Mouse (Mus musculus): ENCODE measurements around the gene Lin28a. TPM values are rescaled to one million over a fixed set of nuclear protein-coding genes. Genes with fewer than 3 reads are reported as not detected.

Gene Lin28a
- polyA plus RNA-seq, 1 experiment, result not detected

GRCm38 (mm10) chr4:134011450-134012414 lies 6.9 kb downstream of the Lin28a start:
- no peaks in the 10 kb centered on the region; the same call in 1 of the 2 replicates for H3K27me3 ChIP-seq (replicated peaks; ENCODE audit: control insufficient read depth, insufficient read depth, low read length)
- no peaks in the 10 kb centered on the region for H3K4me1 ChIP-seq (ENCODE audit: control insufficient read depth, insufficient read depth, low read length)
- H3K4me3 ChIP-seq (ENCODE audit: insufficient read depth, low read depth, low read length), result no peak overlapping the region
- TF ChIP-seq CTCF (conservative IDR thresholded peaks at IDR 0.05; ENCODE audit: insufficient read depth, insufficient read length, low read depth, low read length) (no peak), POLR2A (IDR thresholded peaks at IDR 0.05; ENCODE audit: low read depth, low read length) (no peak)
- no peaks in the 10 kb centered on the region for H3K36me3 ChIP-seq (ENCODE audit: control insufficient read depth, insufficient read depth, low read length)
- no peak overlapping the region for H3K27ac ChIP-seq (ENCODE audit: insufficient read depth, low read depth, low read length)
- DNase-seq, result no peak
- 26% methylated on average over 16 of the region's 16 CpGs for WGBS

- no peak for TF ChIP-seq CTCF (conservative IDR thresholded peaks at IDR 0.05; ENCODE audit: insufficient read depth, insufficient read length, low read depth, low read length)
- no peak for TF ChIP-seq POLR2A (IDR thresholded peaks at IDR 0.05; ENCODE audit: low read depth, low read length)
- no peak overlapping the region for H3K27ac ChIP-seq (ENCODE audit: insufficient read depth, low read depth, low read length)
- no peaks in the 10 kb centered on the region for H3K27me3 ChIP-seq (replicated peaks; ENCODE audit: control insufficient read depth, insufficient read depth, low read length)
- H3K4me3 ChIP-seq (ENCODE audit: insufficient read depth, low read depth, low read length), result no peak overlapping the region
- H3K36me3 ChIP-seq (ENCODE audit: control insufficient read depth, insufficient read depth, low read length), result no peaks in the 10 kb centered on the region
- 56% methylated on average over 6 of the region's 6 CpGs for WGBS
- no peaks in the 10 kb centered on the region for H3K4me1 ChIP-seq (ENCODE audit: control insufficient read depth, insufficient read depth, low read length)
- DNase-seq, result no peak
Measured at GRCm38 (mm10) chr4:134009709-134010108, 8.9 kb downstream of the Lin28a start.

- no peak for DNase-seq
- no peak overlapping the region for H3K4me3 ChIP-seq (ENCODE audit: insufficient read depth, low read depth, low read length)
- WGBS, result 84% methylated on average over 3 of the region's 3 CpGs
- no peak overlapping the region for H3K27ac ChIP-seq (ENCODE audit: insufficient read depth, low read depth, low read length)
- no peaks in the 10 kb centered on the region for H3K4me1 ChIP-seq (ENCODE audit: control insufficient read depth, insufficient read depth, low read length)
- TF ChIP-seq CTCF (conservative IDR thresholded peaks at IDR 0.05; ENCODE audit: insufficient read depth, insufficient read length, low read depth, low read length) (no peak), POLR2A (IDR thresholded peaks at IDR 0.05; ENCODE audit: low read depth, low read length) (no peak)
- no peaks in the 10 kb centered on the region for H3K27me3 ChIP-seq (replicated peaks; ENCODE audit: control insufficient read depth, insufficient read depth, low read length)
- H3K36me3 ChIP-seq (ENCODE audit: control insufficient read depth, insufficient read depth, low read length), result no peaks in the 10 kb centered on the region
Measured at GRCm38 (mm10) chr4:134006845-134007244, 11.8 kb downstream of the Lin28a start.

GRCm38 (mm10) chr4:134005581-134006358 lies 12.9 kb downstream of the Lin28a start:
- H3K4me3 ChIP-seq (ENCODE audit: insufficient read depth, low read depth, low read length), result no peak overlapping the region
- 83% methylated on average over 12 of the region's 12 CpGs for WGBS
- DNase-seq, result no peak
- H3K4me1 ChIP-seq (ENCODE audit: control insufficient read depth, insufficient read depth, low read length), result no peaks in the 10 kb centered on the region; the same call in 1 of the 2 replicates
- H3K27ac ChIP-seq (ENCODE audit: insufficient read depth, low read depth, low read length), result no peak overlapping the region
- TF ChIP-seq CTCF (conservative IDR thresholded peaks at IDR 0.05; ENCODE audit: insufficient read depth, insufficient read length, low read depth, low read length) (no peak), POLR2A (IDR thresholded peaks at IDR 0.05; ENCODE audit: low read depth, low read length) (no peak)
- no peaks in the 10 kb centered on the region for H3K36me3 ChIP-seq (ENCODE audit: control insufficient read depth, insufficient read depth, low read length)
- H3K27me3 ChIP-seq (replicated peaks; ENCODE audit: control insufficient read depth, insufficient read depth, low read length), result no peaks in the 10 kb centered on the region

- WGBS, result 72% methylated on average over 5 of the region's 5 CpGs
- H3K4me1 ChIP-seq (ENCODE audit: control insufficient read depth, insufficient read depth, low read length), result no peaks in the 10 kb centered on the region; the same call in 1 of the 2 replicates
- H3K36me3 ChIP-seq (ENCODE audit: control insufficient read depth, insufficient read depth, low read length), result no peaks in the 10 kb centered on the region
- H3K27ac ChIP-seq (ENCODE audit: insufficient read depth, low read depth, low read length), result no peak overlapping the region
- no peak for TF ChIP-seq POLR2A (IDR thresholded peaks at IDR 0.05; ENCODE audit: low read depth, low read length)
- TF ChIP-seq CTCF (conservative IDR thresholded peaks at IDR 0.05; ENCODE audit: insufficient read depth, insufficient read length, low read depth, low read length), result no peak
- no peak for DNase-seq
- no peak overlapping the region for H3K4me3 ChIP-seq (ENCODE audit: insufficient read depth, low read depth, low read length)
- no peaks in the 10 kb centered on the region for H3K27me3 ChIP-seq (replicated peaks; ENCODE audit: control insufficient read depth, insufficient read depth, low read length)
Measured at GRCm38 (mm10) chr4:134002903-134003302, 15.7 kb downstream of the Lin28a start.

GRCm38 (mm10) chr4:134002246-134002645 lies 16.4 kb downstream of the Lin28a start:
- no peak overlapping the region for H3K27ac ChIP-seq (ENCODE audit: insufficient read depth, low read depth, low read length)
- no peaks in the 10 kb centered on the region for H3K27me3 ChIP-seq (replicated peaks; ENCODE audit: control insufficient read depth, insufficient read depth, low read length)
- TF ChIP-seq POLR2A (IDR thresholded peaks at IDR 0.05; ENCODE audit: low read depth, low read length) (no peak), CTCF (conservative IDR thresholded peaks at IDR 0.05; ENCODE audit: insufficient read depth, insufficient read length, low read depth, low read length) (no peak)
- DNase-seq, result no peak
- no peaks in the 10 kb centered on the region; the same call in 1 of the 2 replicates for H3K4me1 ChIP-seq (ENCODE audit: control insufficient read depth, insufficient read depth, low read length)
- no peaks in the 10 kb centered on the region for H3K36me3 ChIP-seq (ENCODE audit: control insufficient read depth, insufficient read depth, low read length)
- H3K4me3 ChIP-seq (ENCODE audit: insufficient read depth, low read depth, low read length), result no peak overlapping the region
- WGBS, result 69% methylated on average over 4 of the region's 4 CpGs

Measured in kidney, adult 2 months (tissue).